Mouse (Mus musculus) CH12.LX (cell line): ENCODE results near the gene Olfr351. TPM values are rescaled to one million over a fixed set of nuclear protein-coding genes. Genes with fewer than 3 reads are reported as not detected.

ENCODE experiments used
- DNase-seq: peaks from one replicate; pipeline ENCODE4 v3.0.0-alpha.2; 2013; ENCODE audit errors: extremely low read depth
- H3K27ac ChIP-seq: 2 replicates; pipeline ENCODE4 v1.5.1; 2012; ENCODE audit warnings: low read depth, mild to moderate bottlenecking, control low read depth, moderate library complexity; ENCODE audit not compliant: insufficient read depth
- H3K27me3 ChIP-seq: replicated peaks from 2 replicates; pipeline ENCODE3; 2012; ENCODE audit warnings: inconsistent platforms
- H3K36me3 ChIP-seq, 2 experiments: replicated peaks in 1 of 2; 2 replicates each; pipeline versions ENCODE3 to v1.6.1; 2012; ENCODE audit warnings: inconsistent platforms in 1 of 2, low read length in 1 of 2, mild to moderate bottlenecking in 1 of 2, mixed read lengths in 1 of 2, moderate library complexity in 1 of 2; ENCODE audit not compliant: control insufficient read depth in 1 of 2, insufficient read depth in 1 of 2
- H3K4me1 ChIP-seq, 2 experiments: 2 replicates each; pipeline ENCODE4 v1.6.1; 2012; ENCODE audit warnings: inconsistent platforms in 1 of 2, moderate library complexity in 1 of 2; ENCODE audit not compliant: insufficient read depth in 2 of 2, control insufficient read depth in 1 of 2
- H3K4me2 ChIP-seq: 2 replicates; pipeline ENCODE4 v1.6.1; 2012; ENCODE audit warnings: low read depth, mild to moderate bottlenecking, control low read depth; ENCODE audit not compliant: poor library complexity, insufficient read depth, severe bottlenecking
- H3K4me3 ChIP-seq, 3 experiments: fragments of 150-350 bp in 1 of 3; sonication (generic) in 1 of 3; replicated peaks in 1 of 3; 2 replicates each; pipeline versions ENCODE3 to v1.5.1; 2011 to 2012; ENCODE audit warnings: low read depth in 2 of 3, low read length in 2 of 3, mild to moderate bottlenecking in 2 of 3, moderate library complexity in 2 of 3, control low read depth in 1 of 3, improper control_type of control experiment in 1 of 3, inconsistent platforms in 1 of 3, mixed read lengths in 1 of 3; ENCODE audit not compliant: poor library complexity in 1 of 3
- H3K79me2 ChIP-seq: replicated peaks from 2 replicates; pipeline ENCODE4 v1.6.1; 2012; ENCODE audit warnings: mild to moderate bottlenecking, moderate library complexity; ENCODE audit not compliant: control insufficient read depth, poor library complexity, insufficient read depth, severe bottlenecking; ENCODE audit errors: extremely low read depth
- H3K9ac ChIP-seq: 2 replicates; pipeline ENCODE4 v1.6.1; 2012; ENCODE audit warnings: low read depth, mild to moderate bottlenecking, control low read depth, moderate library complexity; ENCODE audit not compliant: insufficient read depth
- H3K9me3 ChIP-seq: replicated peaks from 2 replicates; pipeline ENCODE3; 2012; ENCODE audit warnings: low read length, inconsistent platforms, mixed read lengths
- BHLHE40 ChIP-seq: IDR thresholded peaks from 2 replicates; pipeline ENCODE4 v1.6.1; 2011; ENCODE audit warnings: mild to moderate bottlenecking, low read depth, low read length, improper control_type of control experiment
- CHD1 ChIP-seq: IDR thresholded peaks from 2 replicates; pipeline ENCODE4 v1.6.1; 2012; ENCODE audit warnings: low read depth, low read length, improper control_type of control experiment, inconsistent platforms
- ELF1 ChIP-seq: IDR thresholded peaks from 2 replicates; pipeline ENCODE4 v1.6.1; 2014; ENCODE audit warnings: low read depth, mild to moderate bottlenecking, inconsistent platforms, low read length, improper control_type of control experiment
- HCFC1 ChIP-seq: IDR thresholded peaks from 2 replicates; pipeline ENCODE4 v1.6.1; 2012; ENCODE audit warnings: low read depth, mild to moderate bottlenecking, inconsistent platforms, low read length, improper control_type of control experiment
- JUN ChIP-seq: IDR thresholded peaks from 2 replicates; pipeline ENCODE4 v1.6.1; 2011; ENCODE audit warnings: low read depth, mild to moderate bottlenecking, low read length, improper control_type of control experiment, moderate library complexity; ENCODE audit not compliant: insufficient read depth
- MAFK ChIP-seq: IDR thresholded peaks from 2 replicates; pipeline ENCODE4 v1.6.1; 2011; ENCODE audit warnings: low read length, improper control_type of control experiment; ENCODE audit not compliant: insufficient replicate concordance
- MAX ChIP-seq: IDR thresholded peaks from 2 replicates; pipeline ENCODE4 v1.6.1; 2011; ENCODE audit warnings: low read length, improper control_type of control experiment
- NELFE ChIP-seq: IDR thresholded peaks from 2 replicates; pipeline ENCODE4 v1.6.1; 2011; ENCODE audit warnings: low read depth, low read length, improper control_type of control experiment
- PAX5 ChIP-seq: IDR thresholded peaks from 2 replicates; pipeline ENCODE4 v1.6.1; 2012; ENCODE audit warnings: low read length, inconsistent platforms, mixed read lengths
- POLR2A ChIP-seq: IDR thresholded peaks from 2 replicates; pipeline ENCODE4 v1.6.1; 2011; ENCODE audit warnings: low read depth, mild to moderate bottlenecking, improper control_type of control experiment, low read length
- POLR2AphosphoS2 ChIP-seq: IDR thresholded peaks from 2 replicates; pipeline ENCODE4 v1.6.1; 2011; ENCODE audit warnings: low read depth, low read length, improper control_type of control experiment
- RAD21 ChIP-seq: IDR thresholded peaks from 2 replicates; pipeline ENCODE4 v1.6.1; 2011; ENCODE audit warnings: low read depth, mild to moderate bottlenecking, low read length, improper control_type of control experiment, moderate library complexity
- RCOR1 ChIP-seq: conservative IDR thresholded peaks from 2 replicates; pipeline ENCODE4 v1.6.1; 2012; ENCODE audit warnings: low read depth, mild to moderate bottlenecking, inconsistent platforms, low read length, improper control_type of control experiment
- SIN3A ChIP-seq: IDR thresholded peaks from 2 replicates; pipeline ENCODE4 v1.6.1; 2012; ENCODE audit warnings: low read length, improper control_type of control experiment, inconsistent platforms
- SMC3 ChIP-seq: IDR thresholded peaks from 2 replicates; pipeline ENCODE4 v1.6.1; 2011; ENCODE audit warnings: low read depth, low read length, improper control_type of control experiment
- TBP ChIP-seq: conservative IDR thresholded peaks from 2 replicates; pipeline ENCODE4 v1.6.1; 2011; ENCODE audit warnings: low read depth, low read length, improper control_type of control experiment
- TCF12 ChIP-seq: IDR thresholded peaks from 2 replicates; pipeline ENCODE4 v1.6.1; 2014; ENCODE audit warnings: low read depth, mild to moderate bottlenecking, inconsistent platforms, low read length, improper control_type of control experiment
- USF1 ChIP-seq: IDR thresholded peaks from 2 replicates; pipeline ENCODE4 v1.6.1; 2014; ENCODE audit warnings: low read depth, mild to moderate bottlenecking, inconsistent platforms, low read length, improper control_type of control experiment
- USF2 ChIP-seq: conservative IDR thresholded peaks from 2 replicates; pipeline ENCODE4 v1.6.1; 2011; ENCODE audit warnings: low read depth, low read length, improper control_type of control experiment
- dilution Hi-C: fragments of 300-500 bp; cut with MboI; formaldehyde crosslinking; loops from 2 replicates; pipeline ENCODE4 v1.14.3; 2020; ENCODE audit warnings: low sequenced_read_pairs; ENCODE audit not compliant: extremely low pct_unique_long_range_greater_than_20kb, extremely low pct_ligation_motif_present
- in situ Hi-C: fragments of 300-500 bp; cut with MboI; formaldehyde crosslinking; loops from 3 replicates; pipeline ENCODE4 v1.14.3; 2019; ENCODE audit warnings: low sequenced_read_pairs, low pct_ligation_motif_present, low pct_unique_long_range_greater_than_20kb, mixed read lengths
- polyA plus RNA-seq: library from polyadenylated mRNA; unstranded; fragments of >175 nt; gene quantifications from 2 replicates; pipeline ENCODE4 v1.2.1, GENCODE M21; 2012; ENCODE audit warnings: low read depth; ENCODE audit not compliant: insufficient read length
- total RNA-seq, 2 experiments: library from RNA; depleted of rRNA; stranded (reverse); fragments of 300-350 nt in 1 of 2; fragments of >200 nt in 1 of 2; gene quantifications; 2 replicates each; pipeline ENCODE4 v1.2.3; 2012 to 2014

Gene Olfr351
- not detected in 2 replicates for total RNA-seq (2012; rRNA removed)
- total RNA-seq (2014; rRNA removed), result not detected in 2 replicates
- polyA plus RNA-seq, result not detected in 2 replicates

DNA sequence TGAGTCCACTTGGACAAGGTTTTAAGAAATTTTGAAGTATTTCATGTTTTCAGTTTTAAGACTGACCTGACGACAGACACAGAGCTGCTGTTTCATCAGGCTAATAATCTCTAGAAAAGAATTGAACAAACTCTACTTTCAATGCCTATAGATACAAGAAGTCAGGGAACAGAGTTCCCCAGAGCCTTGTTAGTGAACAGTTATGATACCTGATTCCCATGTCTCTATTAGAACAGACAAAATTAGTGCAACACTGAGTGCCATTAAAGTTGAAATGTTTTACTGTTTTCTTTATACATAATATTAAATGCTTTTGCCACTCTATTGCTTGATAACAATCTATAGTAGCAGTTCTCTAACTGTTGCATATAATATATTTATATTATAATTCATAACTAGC, at the start of gene Olfr351:
Gene Olfr351, minus strand, starts transcription at position 101 of the 400 bp plus-strand sequence.
- peaks cover 35% of the 10 kb centered on the region for H3K27me3 ChIP-seq
- no peaks in the 10 kb centered on the region for H3K79me2 ChIP-seq
- dilution Hi-C loops (no loop called here), in situ Hi-C loops (no loop called here)
- no peaks in the 10 kb centered on the region for H3K9me3 ChIP-seq
- DNase-seq, result no peak
- H3K27ac ChIP-seq, result no peak within 1 kb of the TSS
- TF ChIP-seq USF1, result no peak
- TF ChIP-seq TCF12, result no peak
- TF ChIP-seq PAX5, result no peak
- TF ChIP-seq POLR2A, result no peak
- H3K4me1 ChIP-seq, result no peaks in the 10 kb centered on the region
- no peak within 1 kb of the TSS for H3K4me2 ChIP-seq
- H3K9ac ChIP-seq, result no peak within 1 kb of the TSS
- no peaks in the 10 kb centered on the region for H3K36me3 ChIP-seq
- H3K4me3 ChIP-seq, result no peak within 1 kb of the TSS

DNA sequence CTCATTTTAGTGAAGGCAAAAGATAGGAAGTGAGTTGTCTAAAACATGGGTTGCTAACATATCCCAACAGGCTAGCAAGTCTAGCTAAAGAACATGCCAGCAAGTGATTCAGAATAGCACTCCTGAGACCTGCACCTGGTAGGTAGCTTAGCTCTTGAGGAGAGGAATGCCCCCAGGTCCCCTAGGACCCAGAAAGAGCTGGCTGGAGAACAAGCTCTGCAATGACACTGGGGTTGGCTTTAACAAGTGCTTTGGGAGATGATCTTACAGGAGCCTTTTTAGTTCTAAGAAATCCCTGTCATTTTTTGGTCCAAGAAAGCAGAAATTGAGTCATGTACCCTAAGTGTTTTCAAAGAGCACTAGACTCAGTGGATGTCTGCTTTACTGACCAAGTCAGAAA, 42.9 kb upstream of the Olfr351 start, which contains the start of gene Olfr354:
Gene Olfr354, plus strand, starts transcription at position 301 of the 400 bp plus-strand sequence.
- H3K27me3 ChIP-seq, result peaks cover 50% of the 10 kb centered on the region
- no peak within 1 kb of the TSS for H3K4me2 ChIP-seq
- no peak within 1 kb of the TSS for H3K27ac ChIP-seq
- no peak within 1 kb of the TSS for H3K9ac ChIP-seq
- no peaks in the 10 kb centered on the region for H3K36me3 ChIP-seq
- H3K4me1 ChIP-seq, result no peaks in the 10 kb centered on the region
- dilution Hi-C loops (no loop called here), in situ Hi-C loops (no loop called here)
- H3K79me2 ChIP-seq, result no peaks in the 10 kb centered on the region
- DNase-seq, result no peak
- no peaks in the 10 kb centered on the region for H3K9me3 ChIP-seq
- no peak for TF ChIP-seq TBP
- TF ChIP-seq RCOR1, result no peak
- TF ChIP-seq HCFC1, result no peak
- TF ChIP-seq TCF12, result no peak
- TF ChIP-seq SMC3, result no peak
- TF ChIP-seq POLR2AphosphoS2, result no peak
- TF ChIP-seq NELFE, result no peak
- TF ChIP-seq ELF1, result no peak
- TF ChIP-seq MAX, result no peak
- TF ChIP-seq PAX5, result no peak
- TF ChIP-seq USF1, result no peak
- no peak for TF ChIP-seq JUN
- TF ChIP-seq MAFK, result no peak
- TF ChIP-seq SIN3A, result no peak
- no peak for TF ChIP-seq RAD21
- TF ChIP-seq BHLHE40, result no peak
- no peak for TF ChIP-seq USF2
- TF ChIP-seq CHD1, result no peak
- no peak within 1 kb of the TSS for H3K4me3 ChIP-seq
